Mouse (Mus musculus) ES-Bruce4 (cell line): ENCODE results near the gene E130308A19Rik. TPM values are rescaled to one million over a fixed set of nuclear protein-coding genes. Genes with fewer than 3 reads are reported as not detected.

Experiments
- H3K27ac ChIP-seq: 2 replicates; pipeline ENCODE4 v1.5.1; 2012; ENCODE audit warnings: low read length, inconsistent platforms; ENCODE audit not compliant: insufficient read depth
- H3K27me3 ChIP-seq: 2 replicates; pipeline ENCODE4 v1.6.1; 2012; ENCODE audit warnings: mild to moderate bottlenecking, low read length, inconsistent platforms; ENCODE audit not compliant: control insufficient read depth, poor library complexity, insufficient read depth, severe bottlenecking
- H3K36me3 ChIP-seq: 2 replicates; pipeline ENCODE4 v1.6.1; 2012; ENCODE audit warnings: inconsistent platforms, mild to moderate bottlenecking, low read length, moderate library complexity; ENCODE audit not compliant: control insufficient read depth, poor library complexity, insufficient read depth, severe bottlenecking
- H3K4me1 ChIP-seq: one replicate; pipeline ENCODE4 v1.8.1; 2011; ENCODE audit warnings: low read length; ENCODE audit not compliant: control insufficient read depth, insufficient read depth
- H3K4me3 ChIP-seq: 2 replicates; pipeline ENCODE4 v1.5.1; 2011; ENCODE audit warnings: low read depth, mild to moderate bottlenecking, low read length
- H3K9ac ChIP-seq: 2 replicates; pipeline ENCODE4 v1.6.1; 2012; ENCODE audit warnings: low read depth, mild to moderate bottlenecking, inconsistent platforms; ENCODE audit not compliant: poor library complexity, severe bottlenecking
- H3K9me3 ChIP-seq: replicated peaks from 2 replicates; pipeline ENCODE4 v1.6.1; 2012; ENCODE audit warnings: mild to moderate bottlenecking, low read length, inconsistent platforms; ENCODE audit not compliant: control insufficient read depth, poor library complexity, insufficient read depth, severe bottlenecking
- CTCF ChIP-seq: IDR thresholded peaks from one replicate; pipeline ENCODE4 v1.8.1; 2011; ENCODE audit warnings: low read depth, low read length
- EP300 ChIP-seq: IDR thresholded peaks from 2 replicates; pipeline ENCODE4 v1.6.1; 2011; ENCODE audit warnings: low read depth, low read length; ENCODE audit not compliant: insufficient read depth
- POLR2A ChIP-seq: IDR thresholded peaks from one replicate; pipeline ENCODE4 v1.8.1; 2011; ENCODE audit warnings: low read length; ENCODE audit not compliant: insufficient read depth
- polyA plus RNA-seq: library from polyadenylated mRNA; stranded (reverse); fragments of >200 nt; gene quantifications from 2 replicates; pipeline ENCODE4 v1.2.4, GENCODE M21; 2011; ENCODE audit warnings: low read depth; ENCODE audit not compliant: missing spikeins, insufficient read depth, insufficient read length

The E130308A19Rik gene
- 15.8 and 16.3 TPM in 2 replicates for polyA plus RNA-seq

DNA sequence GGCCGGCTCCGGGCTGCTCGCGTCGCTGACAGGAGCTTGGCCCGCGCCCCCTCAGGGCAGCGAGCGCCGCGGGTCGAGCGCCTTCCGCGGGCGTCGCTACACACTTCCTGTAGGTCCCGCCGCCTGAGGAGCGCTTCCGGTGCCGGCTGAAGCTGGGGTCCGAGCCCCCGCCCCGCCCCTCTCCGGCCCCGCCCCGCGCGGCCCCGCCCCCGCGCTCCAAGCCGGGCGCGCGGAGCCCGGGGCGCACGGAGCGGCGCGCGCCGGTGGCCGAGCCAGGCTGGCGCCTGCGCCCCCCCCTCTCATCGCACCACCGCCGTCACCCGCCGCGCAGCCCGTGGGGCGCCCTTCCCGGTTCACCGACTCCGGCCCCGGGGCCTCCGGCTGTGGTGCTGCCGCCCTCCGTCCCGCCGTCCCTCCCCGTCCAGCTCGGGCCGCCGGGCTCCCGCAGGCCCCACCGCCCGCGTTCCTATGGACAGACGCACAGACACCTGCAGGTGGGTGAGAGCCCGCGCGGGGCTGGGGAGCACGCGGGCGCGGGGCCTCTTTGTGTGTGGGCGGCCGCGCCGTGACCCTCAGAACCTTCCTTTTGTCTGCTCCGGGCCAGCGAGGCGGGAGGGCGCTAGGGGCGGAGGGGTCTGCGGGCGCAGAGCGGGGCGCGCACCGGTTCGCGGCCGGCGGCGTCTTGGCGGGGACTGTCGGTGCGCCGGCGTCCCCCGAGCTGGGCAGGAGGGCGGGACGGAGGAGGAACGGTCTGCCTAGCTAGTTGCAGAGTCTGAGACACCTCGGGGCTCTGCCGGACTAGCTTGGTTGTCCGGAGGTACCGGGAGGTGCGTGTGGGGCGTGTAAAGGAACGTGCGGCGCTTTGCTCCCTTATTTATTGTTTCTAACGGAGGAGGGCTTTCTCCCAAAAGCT lies at the start of gene E130308A19Rik:
Gene E130308A19Rik, plus strand, starts transcription at position 214 of the 913 bp plus-strand sequence.
- Histone ChIP-seq H3K27ac (peak within 1 kb of the TSS; percentile 6; the same call in 1 of the 2 replicates), H3K9ac (peak within 1 kb of the TSS; percentile 95), H3K27me3 (no peaks in the 10 kb centered on the region), H3K4me1 (no peaks in the 10 kb centered on the region), H3K36me3 (no peaks in the 10 kb centered on the region), H3K9me3 (no peaks in the 10 kb centered on the region), H3K4me3 (peak within 1 kb of the TSS; percentile 90)
- TF ChIP-seq POLR2A (peak; percentile 23), CTCF (no peak)

DNA sequence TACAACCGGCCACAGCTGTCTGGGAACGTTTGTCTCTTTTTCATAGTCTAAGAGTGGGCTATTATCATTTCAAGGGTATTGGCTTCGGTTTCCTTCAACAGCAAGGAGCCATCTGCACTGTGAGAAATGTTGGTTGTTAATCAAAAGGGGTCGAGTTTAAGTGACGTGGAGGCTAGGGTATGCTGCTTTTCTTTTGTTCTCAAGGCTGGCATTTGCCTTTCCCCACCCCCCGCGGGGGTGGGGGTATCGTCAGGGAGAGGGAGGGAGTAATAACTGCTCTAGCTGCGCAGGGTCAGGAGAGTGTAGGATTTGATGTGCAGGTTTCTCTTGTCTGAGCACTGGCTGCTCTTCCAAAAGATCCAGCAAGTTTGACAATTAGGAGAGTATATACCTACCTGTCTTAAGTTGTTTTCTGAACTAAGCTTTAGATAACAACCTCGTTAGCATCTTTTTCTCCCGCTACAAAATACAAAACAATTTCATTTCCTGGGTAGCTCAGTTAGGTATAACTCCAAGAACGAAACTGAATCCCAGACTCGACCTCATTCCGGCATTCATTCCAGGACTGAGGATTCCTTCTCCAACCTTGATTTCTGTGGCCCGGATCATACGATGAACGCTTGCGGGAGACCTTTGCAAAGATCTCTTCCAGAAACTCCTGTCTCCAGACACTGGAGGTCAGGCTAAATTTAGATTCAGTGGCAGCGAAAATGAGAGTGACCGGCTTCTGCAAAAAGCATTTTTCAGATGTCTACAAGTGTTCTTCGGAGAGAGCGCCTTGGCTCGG lies 45.3 kb upstream of the E130308A19Rik start:
- TF ChIP-seq CTCF = no peak
- no peak for TF ChIP-seq POLR2A
- TF ChIP-seq EP300 = no peak
- no peaks in the 10 kb centered on the region; the same call in 1 of the 2 replicates for H3K27me3 ChIP-seq
- no peak overlapping the region for H3K27ac ChIP-seq
- peak overlapping the region; percentile 82 for H3K4me3 ChIP-seq
- peak overlapping the region; percentile 65 for H3K9ac ChIP-seq
- no peaks in the 10 kb centered on the region for H3K4me1 ChIP-seq
- H3K9me3 ChIP-seq = no peaks in the 10 kb centered on the region
- H3K36me3 ChIP-seq = no peaks in the 10 kb centered on the region

DNA sequence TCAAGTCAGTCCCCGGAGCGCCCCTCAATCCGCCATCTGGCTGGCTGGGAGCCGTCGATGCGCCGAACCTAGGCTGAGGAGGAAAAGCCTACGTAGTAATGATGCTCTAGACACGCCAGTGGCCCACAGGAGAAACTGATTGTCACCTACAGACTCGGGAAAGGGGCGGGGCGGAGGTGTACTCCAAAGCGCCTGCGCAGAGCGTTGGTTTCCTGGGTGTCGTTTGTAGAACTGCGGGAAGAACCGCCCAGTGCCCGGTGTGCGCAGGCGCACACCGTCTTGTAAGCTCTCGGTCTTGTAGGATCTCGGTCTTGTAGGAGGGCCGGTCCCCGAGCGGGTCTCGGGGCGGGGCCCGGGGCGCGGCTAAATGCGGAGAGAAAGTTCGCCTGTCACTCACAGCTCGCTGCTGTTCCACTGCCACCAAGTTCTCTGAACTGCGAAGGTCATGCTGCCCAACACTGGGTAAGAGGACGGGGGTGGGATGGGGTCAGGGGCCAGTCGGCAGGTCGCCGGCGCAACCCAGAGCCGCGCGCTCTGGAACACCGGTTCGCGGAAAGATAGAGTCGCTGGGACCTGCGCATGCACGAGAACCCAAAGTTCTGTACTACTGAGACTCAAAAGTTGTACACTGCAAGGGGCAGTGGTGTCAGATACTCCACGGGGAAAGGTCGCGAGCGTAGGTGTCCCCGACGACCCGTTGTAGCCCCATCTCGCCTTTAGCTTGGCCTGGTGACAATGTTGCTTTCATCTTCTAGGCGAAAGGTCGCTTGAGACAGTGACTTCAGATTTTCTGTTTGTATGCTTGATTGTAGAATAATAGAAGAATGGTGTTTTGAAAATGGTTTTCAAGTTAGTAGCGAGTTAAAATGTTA lies 44.5 kb upstream of the E130308A19Rik start, which contains the start of gene Hsdl2:
Gene Hsdl2, plus strand, starts transcription at position 250 of the 872 bp plus-strand sequence.
- Histone ChIP-seq H3K36me3 (no peaks in the 10 kb centered on the region), H3K4me3 (peak within 1 kb of the TSS; percentile 93), H3K27ac (no peak within 1 kb of the TSS), H3K4me1 (no peaks in the 10 kb centered on the region), H3K27me3 (no peaks in the 10 kb centered on the region; the same call in 1 of the 2 replicates), H3K9ac (peak within 1 kb of the TSS; percentile 65), H3K9me3 (no peaks in the 10 kb centered on the region)
- TF ChIP-seq EP300 = no peak
- TF ChIP-seq POLR2A = peak; percentile 5

DNA sequence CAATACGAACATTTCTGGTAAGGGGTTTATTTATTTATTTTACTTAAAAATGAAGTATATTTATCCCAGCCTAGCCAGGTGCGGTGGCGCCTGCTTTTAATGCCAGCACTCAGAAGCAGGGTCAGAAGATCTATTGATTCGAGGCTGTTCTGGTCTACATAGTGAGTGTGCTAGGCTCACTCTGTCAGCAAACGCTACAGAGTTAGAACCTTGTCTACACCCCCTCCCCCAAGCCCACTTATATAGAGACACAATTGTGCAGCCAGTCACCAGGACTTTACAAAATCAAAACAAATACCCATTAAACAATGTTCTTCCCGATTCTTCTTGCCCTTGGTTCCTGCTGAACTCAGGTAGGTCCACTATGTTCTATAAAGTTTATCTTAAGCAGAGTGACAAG lies 43.8 kb upstream of the E130308A19Rik start:
- Histone ChIP-seq H3K4me1 (no peaks in the 10 kb centered on the region), H3K27me3 (no peaks in the 10 kb centered on the region; the same call in 1 of the 2 replicates), H3K9ac (peak overlapping the region; percentile 65; the same call in 1 of the 2 replicates), H3K27ac (no peak overlapping the region), H3K36me3 (no peaks in the 10 kb centered on the region), H3K4me3 (no peak overlapping the region), H3K9me3 (no peaks in the 10 kb centered on the region)
- TF ChIP-seq EP300 (no peak), POLR2A (no peak), CTCF (no peak)

DNA sequence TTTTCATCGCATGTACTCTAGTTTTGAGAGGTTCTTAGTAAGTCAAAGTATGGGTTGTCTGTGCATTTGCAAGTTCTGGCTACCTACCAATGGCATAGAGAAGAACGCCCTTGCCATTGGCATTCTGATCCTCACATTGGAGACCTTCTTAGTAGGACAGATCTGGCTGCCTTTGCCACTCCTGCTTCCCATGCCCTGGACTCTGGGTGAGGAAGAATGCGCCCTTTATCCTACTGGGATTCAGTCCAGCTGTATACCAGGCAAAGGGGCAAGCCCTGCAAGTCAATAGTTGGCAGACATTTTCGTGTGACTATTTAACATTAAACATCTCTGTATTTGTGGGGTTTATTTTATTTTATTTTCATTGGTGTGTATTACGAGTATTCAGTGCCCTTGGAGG lies 40.9 kb upstream of the E130308A19Rik start:
- Histone ChIP-seq H3K4me1 (no peaks in the 10 kb centered on the region), H3K9ac (no peak overlapping the region), H3K27ac (no peak overlapping the region), H3K36me3 (no peaks in the 10 kb centered on the region), H3K9me3 (no peaks in the 10 kb centered on the region), H3K27me3 (no peaks in the 10 kb centered on the region; the same call in 1 of the 2 replicates), H3K4me3 (no peak overlapping the region)
- no peak for TF ChIP-seq POLR2A
